Mouse (Mus musculus): ENCODE results near the gene 4933407L21Rik.

DNA sequence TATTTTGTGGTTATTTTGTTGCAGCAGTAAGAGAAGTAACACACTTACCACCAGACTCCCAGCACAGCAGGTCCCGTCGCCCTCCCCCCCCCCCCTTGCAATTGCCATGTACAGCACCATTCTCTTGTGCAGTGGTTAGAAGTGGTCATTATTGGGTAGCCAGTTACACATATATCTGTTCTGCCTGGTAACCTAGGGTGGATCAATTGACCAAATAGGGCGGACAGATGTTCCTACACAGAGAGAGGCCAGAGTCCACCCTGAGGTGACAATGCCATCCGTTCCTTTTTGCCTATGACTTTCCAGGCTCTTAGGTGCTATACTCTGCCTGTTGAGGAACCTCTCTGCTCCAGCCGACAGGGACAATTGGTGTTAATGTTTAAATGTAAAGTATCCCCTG, 3.1 kb upstream of the 4933407L21Rik start:
- TF ChIP-seq CTCF (IDR thresholded peaks at IDR 0.05) (no peak), POLR2A (IDR thresholded peaks at IDR 0.05; ENCODE audit: insufficient read depth, low read depth, low read length) (no peak), EP300 (IDR thresholded peaks at IDR 0.05; ENCODE audit: insufficient read depth, low read depth, low read length) (no peak)

Data from heart, adult 2 months (tissue).